Mouse (Mus musculus) MEL (cell line): Measurements from ENCODE around the gene Lnpk. TPM values are rescaled to one million over a fixed set of nuclear protein-coding genes. Genes with fewer than 3 reads are reported as not detected.
A peak's percentile ranks its signal among the peaks of the same experiment; 100 is the strongest.

Experiments used
- DNase-seq: peaks from one replicate; pipeline ENCODE4 v3.0.0; 2011; ENCODE audit warnings: low read depth, low spot score
- H3K27ac ChIP-seq: 2 replicates; pipeline ENCODE4 v1.5.1; 2012; ENCODE audit warnings: low read depth, mild to moderate bottlenecking, control low read depth, low read length, moderate library complexity; ENCODE audit not compliant: control insufficient read depth
- H3K27me3 ChIP-seq, 2 experiments: fragments of 150-350 bp in 1 of 2; sonication (generic) in 1 of 2; 2 replicates each; pipeline ENCODE4 v1.6.1; 2012; ENCODE audit warnings: low read length in 2 of 2, mild to moderate bottlenecking in 2 of 2, improper control_type of control experiment in 1 of 2, moderate library complexity in 1 of 2; ENCODE audit not compliant: insufficient read depth in 2 of 2, control insufficient read depth in 1 of 2
- H3K36me3 ChIP-seq, 2 experiments: 2 replicates each; pipeline ENCODE4 v1.6.1; 2012 to 2014; ENCODE audit warnings: low read length in 2 of 2, improper control_type of control experiment in 1 of 2, inconsistent platforms in 1 of 2, mild to moderate bottlenecking in 1 of 2; ENCODE audit not compliant: insufficient read depth in 2 of 2, control insufficient read depth in 1 of 2
- H3K4me1 ChIP-seq, 2 experiments: fragments of 150-350 bp in 1 of 2; sonication (generic) in 1 of 2; 2 replicates each; pipeline ENCODE4 v1.6.1; 2012; ENCODE audit warnings: low read length in 2 of 2, improper control_type of control experiment in 1 of 2, mild to moderate bottlenecking in 1 of 2; ENCODE audit not compliant: insufficient read depth in 2 of 2, control insufficient read depth in 1 of 2
- H3K4me3 ChIP-seq, 2 experiments: fragments of 150-350 bp in 1 of 2; sonication (generic) in 1 of 2; 2 replicates each; pipeline ENCODE4 v1.5.1; 2012; ENCODE audit warnings: low read depth in 2 of 2, low read length in 2 of 2, mild to moderate bottlenecking in 2 of 2, moderate library complexity in 2 of 2, control low read depth in 1 of 2, improper control_type of control experiment in 1 of 2; ENCODE audit not compliant: control insufficient read depth in 1 of 2, insufficient read depth in 1 of 2
- H3K79me2 ChIP-seq: 2 replicates; pipeline ENCODE4 v1.6.1; 2012; ENCODE audit warnings: mild to moderate bottlenecking, low read length, moderate library complexity; ENCODE audit not compliant: control insufficient read depth, poor library complexity, insufficient read depth
- H3K9ac ChIP-seq: 2 replicates; pipeline ENCODE4 v1.6.1; 2012; ENCODE audit warnings: low read depth, mild to moderate bottlenecking, control low read depth, low read length, moderate library complexity; ENCODE audit not compliant: control insufficient read depth, poor library complexity, severe bottlenecking
- H3K9me3 ChIP-seq: fragments of 150-350 bp; sonication (generic); replicated peaks from 2 replicates; pipeline ENCODE4 v1.6.1; 2012; ENCODE audit warnings: mild to moderate bottlenecking, low read length, improper control_type of control experiment, moderate library complexity; ENCODE audit not compliant: insufficient read depth
- BHLHE40 ChIP-seq: IDR thresholded peaks from 2 replicates; pipeline ENCODE4 v1.6.1; 2012; ENCODE audit warnings: low read depth, mild to moderate bottlenecking, inconsistent platforms, low read length, improper control_type of control experiment, borderline replicate concordance
- CHD1 ChIP-seq: IDR thresholded peaks from 2 replicates; pipeline ENCODE4 v1.6.1; 2012; ENCODE audit warnings: low read depth, mild to moderate bottlenecking, inconsistent platforms, low read length, improper control_type of control experiment
- CHD2 ChIP-seq: IDR thresholded peaks from 2 replicates; pipeline ENCODE4 v1.6.1; 2011; ENCODE audit warnings: low read length, improper control_type of control experiment
- CTCF ChIP-seq, 3 experiments: IDR thresholded peaks in 2 of 3; conservative IDR thresholded peaks in 1 of 3; 2 replicates each; pipeline ENCODE4 v1.5.1; 2011 to 2012; ENCODE audit warnings: low read length in 3 of 3, low read depth in 2 of 3, mild to moderate bottlenecking in 2 of 3, improper control_type of control experiment in 1 of 3, inconsistent platforms in 1 of 3, mixed read lengths in 1 of 3, moderate library complexity in 1 of 3; ENCODE audit not compliant: control insufficient read depth in 1 of 3, insufficient read depth in 1 of 3, poor library complexity in 1 of 3, severe bottlenecking in 1 of 3
- E2F4 ChIP-seq: IDR thresholded peaks from 2 replicates; pipeline ENCODE4 v1.6.1; 2011; ENCODE audit warnings: low read depth, low read length, improper control_type of control experiment, borderline replicate concordance
- ELF1 ChIP-seq: IDR thresholded peaks from 2 replicates; pipeline ENCODE4 v1.6.1; 2014; ENCODE audit warnings: low read depth, mild to moderate bottlenecking, inconsistent platforms, low read length, improper control_type of control experiment, moderate library complexity
- EP300 ChIP-seq, 2 experiments: IDR thresholded peaks; 2 replicates each; pipeline ENCODE4 v1.6.1; 2011; ENCODE audit warnings: improper control_type of control experiment in 2 of 2, low read length in 2 of 2, low read depth in 1 of 2, mild to moderate bottlenecking in 1 of 2
- ETS1 ChIP-seq: IDR thresholded peaks from 2 replicates; pipeline ENCODE4 v1.6.1; 2012; ENCODE audit warnings: low read depth, mild to moderate bottlenecking, inconsistent platforms, low read length, improper control_type of control experiment, moderate library complexity
- GABPA ChIP-seq: IDR thresholded peaks from 2 replicates; pipeline ENCODE4 v1.6.1; 2012; ENCODE audit warnings: low read depth, mild to moderate bottlenecking, inconsistent platforms, low read length, improper control_type of control experiment, moderate library complexity
- JUND ChIP-seq: IDR thresholded peaks from 2 replicates; pipeline ENCODE4 v1.6.1; 2011; ENCODE audit warnings: low read depth, mild to moderate bottlenecking, improper control_type of control experiment, low read length
- MAX ChIP-seq: IDR thresholded peaks from 2 replicates; pipeline ENCODE4 v1.6.1; 2011; ENCODE audit warnings: low read length, improper control_type of control experiment
- MXI1 ChIP-seq: IDR thresholded peaks from 2 replicates; pipeline ENCODE4 v1.6.1; 2011; ENCODE audit warnings: mild to moderate bottlenecking, low read depth, low read length, improper control_type of control experiment
- MYC ChIP-seq: IDR thresholded peaks from 2 replicates; pipeline ENCODE4 v1.6.1; 2011; ENCODE audit warnings: low read depth, mild to moderate bottlenecking, low read length, improper control_type of control experiment, moderate library complexity
- NRF1 ChIP-seq: IDR thresholded peaks from 2 replicates; pipeline ENCODE4 v1.6.1; 2014; ENCODE audit warnings: low read depth, mild to moderate bottlenecking, inconsistent platforms, low read length, improper control_type of control experiment, moderate library complexity; ENCODE audit not compliant: poor library complexity, insufficient read depth, severe bottlenecking
- POLR2A ChIP-seq, 2 experiments: IDR thresholded peaks; 2 replicates each; pipeline ENCODE4 v1.6.1; 2011 to 2012; ENCODE audit warnings: low read length in 2 of 2, mild to moderate bottlenecking in 2 of 2, control low read depth in 1 of 2, improper control_type of control experiment in 1 of 2, low read depth in 1 of 2, moderate library complexity in 1 of 2; ENCODE audit not compliant: control insufficient read depth in 1 of 2, insufficient read depth in 1 of 2, poor library complexity in 1 of 2
- POLR2AphosphoS2 ChIP-seq: IDR thresholded peaks from 2 replicates; pipeline ENCODE4 v1.6.1; 2011; ENCODE audit warnings: low read length, improper control_type of control experiment
- POLR2AphosphoS5 ChIP-seq: IDR thresholded peaks from 2 replicates; pipeline ENCODE4 v1.6.1; 2012; ENCODE audit warnings: low read depth, borderline replicate concordance, mild to moderate bottlenecking, inconsistent platforms, low read length, moderate library complexity, mixed read lengths
- RAD21 ChIP-seq: IDR thresholded peaks from 2 replicates; pipeline ENCODE4 v1.6.1; 2011; ENCODE audit warnings: mild to moderate bottlenecking, low read depth, low read length, improper control_type of control experiment
- RCOR1 ChIP-seq: IDR thresholded peaks from 2 replicates; pipeline ENCODE4 v1.6.1; 2012; ENCODE audit warnings: low read depth, mild to moderate bottlenecking, inconsistent platforms, low read length, improper control_type of control experiment
- SIN3A ChIP-seq: IDR thresholded peaks from 2 replicates; pipeline ENCODE4 v1.6.1; 2012; ENCODE audit warnings: low read length, improper control_type of control experiment, inconsistent platforms
- SMC3 ChIP-seq: IDR thresholded peaks from 2 replicates; pipeline ENCODE4 v1.6.1; 2011; ENCODE audit warnings: low read depth, low read length, improper control_type of control experiment
- TAL1 ChIP-seq: IDR thresholded peaks from 2 replicates; pipeline ENCODE4 v1.6.1; 2012; ENCODE audit warnings: mild to moderate bottlenecking, inconsistent platforms, low read length, moderate library complexity, mixed read lengths
- TBP ChIP-seq: IDR thresholded peaks from 2 replicates; pipeline ENCODE4 v1.8.0; 2011; ENCODE audit warnings: low read depth, low read length, improper control_type of control experiment
- UBTF ChIP-seq: IDR thresholded peaks from 2 replicates; pipeline ENCODE4 v1.6.1; 2012; ENCODE audit warnings: low read depth, mild to moderate bottlenecking, inconsistent platforms, low read length, improper control_type of control experiment, moderate library complexity, borderline replicate concordance; ENCODE audit not compliant: insufficient read depth
- USF1 ChIP-seq: IDR thresholded peaks from 2 replicates; pipeline ENCODE4 v1.6.1; 2014; ENCODE audit warnings: low read depth, mild to moderate bottlenecking, inconsistent platforms, low read length, improper control_type of control experiment, moderate library complexity
- USF2 ChIP-seq, 2 experiments: IDR thresholded peaks; 2 replicates each; pipeline ENCODE4 v1.6.1; 2011 to 2012; ENCODE audit warnings: improper control_type of control experiment in 2 of 2, low read length in 2 of 2, borderline replicate concordance in 1 of 2, inconsistent platforms in 1 of 2, low read depth in 1 of 2, mild to moderate bottlenecking in 1 of 2; ENCODE audit not compliant: insufficient read depth in 1 of 2
- ZC3H11A ChIP-seq: IDR thresholded peaks from 2 replicates; pipeline ENCODE4 v1.6.1; 2012; ENCODE audit warnings: low read depth, mild to moderate bottlenecking, inconsistent platforms, low read length, improper control_type of control experiment
- ZKSCAN1 ChIP-seq: IDR thresholded peaks from 2 replicates; pipeline ENCODE4 v1.6.1; 2012; ENCODE audit warnings: low read depth, mild to moderate bottlenecking, inconsistent platforms, low read length, improper control_type of control experiment, moderate library complexity
- ZMIZ1 ChIP-seq: IDR thresholded peaks from 2 replicates; pipeline ENCODE4 v1.6.1; 2012; ENCODE audit warnings: low read depth, mild to moderate bottlenecking, inconsistent platforms, low read length, improper control_type of control experiment, moderate library complexity
- polyA plus RNA-seq, 2 experiments: library from polyadenylated mRNA; stranded (reverse) in 1 of 2; unstranded in 1 of 2; fragments of >175 nt in 1 of 2; fragments of >200 nt in 1 of 2; gene quantifications; 2 replicates each; pipeline versions ENCODE4 v1.2.1 to v1.2.4; 2012; ENCODE audit warnings: low replicate concordance in 2 of 2, low read depth in 1 of 2; ENCODE audit not compliant: insufficient read length in 2 of 2, insufficient read depth in 1 of 2, missing spikeins in 1 of 2
- total RNA-seq: library from RNA; depleted of rRNA; stranded (reverse); fragments of 300-350 nt; gene quantifications from 2 replicates; pipeline ENCODE4 v1.2.3, GENCODE M21; 2012

Lnpk gene
- total and polyA plus RNA-seq, 3 experiments, result 35.5 to 36.1 TPM; not detected in 1

DNA sequence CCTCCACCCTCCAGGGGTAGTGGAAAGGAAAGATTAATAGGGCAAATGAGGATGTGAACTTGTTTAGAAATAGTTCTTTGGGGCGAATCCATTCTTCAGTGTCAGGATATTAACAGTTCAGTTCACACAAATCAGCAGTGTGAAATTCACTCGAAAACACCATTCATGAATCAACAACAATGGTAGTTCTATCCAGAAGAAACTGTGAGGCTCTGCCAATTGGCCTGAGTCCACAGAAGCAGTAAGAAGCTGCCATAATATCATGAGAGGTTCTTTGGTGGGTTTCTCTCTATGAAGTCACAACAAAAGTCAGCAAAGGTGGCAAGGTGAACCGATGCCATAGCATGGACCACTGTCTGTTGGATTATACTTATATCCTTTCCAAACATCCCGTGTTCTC, 32.2 kb upstream of the Lnpk start:
- Histone ChIP-seq H3K4me1 (peaks cover 10% of the 10 kb centered on the region in 2 experiments), H3K36me3 (peaks cover 0 to 14% of the 10 kb centered on the region in 2 experiments; a peak in 2 of 4 replicates), H3K9ac (no peak overlapping the region), H3K79me2 (no peaks in the 10 kb centered on the region), H3K4me3 (no peak overlapping the region), H3K27me3 (no peaks in the 10 kb centered on the region), H3K9me3 (no peaks in the 10 kb centered on the region), H3K27ac (no peak overlapping the region)
- no peak for DNase-seq
- TF ChIP-seq MAX (no peak), E2F4 (no peak), UBTF (no peak), GABPA (no peak), CTCF (IDR thresholded peaks at IDR 0.05 in 2 of 3, conservative IDR thresholded peaks at IDR 0.05 in 1 of 3; ENCODE audit: control insufficient read depth in 1 of 3, insufficient read depth in 1 of 3, low read depth in 2 of 3, low read length in 3 of 3, poor library complexity in 1 of 3, severe bottlenecking in 1 of 3) (no peak), MYC (no peak), POLR2A (IDR thresholded peaks at IDR 0.05; ENCODE audit: control insufficient read depth in 1 of 2, insufficient read depth in 1 of 2, low read depth in 1 of 2, low read length in 2 of 2, poor library complexity in 1 of 2) (no peak), CHD1 (no peak), JUND (no peak), NRF1 (no peak), ZC3H11A (no peak), TBP (no peak), MXI1 (no peak), TAL1 (no peak), USF2 (IDR thresholded peaks at IDR 0.05; ENCODE audit: borderline replicate concordance in 1 of 2, insufficient read depth in 1 of 2, low read depth in 1 of 2, low read length in 2 of 2) (no peak), ZKSCAN1 (no peak), ETS1 (no peak), USF1 (no peak)

DNA sequence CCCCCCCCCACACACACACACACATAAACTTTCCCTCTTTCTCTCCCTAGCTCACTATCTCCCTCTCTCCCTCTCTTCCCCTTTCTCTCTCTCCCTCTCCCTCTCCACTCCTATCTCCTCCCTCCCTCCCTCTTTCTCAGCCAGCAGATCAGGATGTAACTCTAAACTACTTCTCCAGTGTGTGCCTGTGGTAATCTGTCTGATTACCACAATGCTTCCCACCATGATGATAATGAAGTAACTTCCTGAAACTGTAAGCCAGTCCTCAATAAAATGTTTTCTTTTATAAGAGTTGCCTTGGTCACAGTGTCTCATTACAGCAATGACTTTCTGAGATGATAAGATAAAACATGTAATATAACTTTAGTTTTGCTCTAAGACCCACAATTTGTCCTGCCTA, 30.1 kb upstream of the Lnpk start:
- H3K4me3 ChIP-seq, result no peak overlapping the region
- H3K36me3 ChIP-seq, result peaks cover 0 to 19% of the 10 kb centered on the region in 2 experiments; a peak in 2 of 4 replicates
- peak; percentile 95 for DNase-seq
- H3K9me3 ChIP-seq, result no peaks in the 10 kb centered on the region
- peaks cover 14% of the 10 kb centered on the region in 2 experiments for H3K4me1 ChIP-seq
- peak overlapping the region; percentile 100 for H3K27ac ChIP-seq
- no peaks in the 10 kb centered on the region for H3K79me2 ChIP-seq
- no peaks in the 10 kb centered on the region for H3K27me3 ChIP-seq
- no peak overlapping the region for H3K9ac ChIP-seq
- no peak for TF ChIP-seq MAX
- no peak for TF ChIP-seq UBTF
- TF ChIP-seq E2F4, result no peak
- TF ChIP-seq EP300 (IDR thresholded peaks at IDR 0.05; ENCODE audit: low read depth in 1 of 2, low read length in 2 of 2), result peak; percentile 95 to 97
- no peak for TF ChIP-seq USF2 (IDR thresholded peaks at IDR 0.05; ENCODE audit: borderline replicate concordance in 1 of 2, insufficient read depth in 1 of 2, low read depth in 1 of 2, low read length in 2 of 2)
- peak; percentile 77; the same call in 1 of the 2 replicates for TF ChIP-seq BHLHE40
- TF ChIP-seq POLR2AphosphoS2, result no peak
- no peak for TF ChIP-seq RAD21
- no peak for TF ChIP-seq CHD1
- TF ChIP-seq POLR2A (IDR thresholded peaks at IDR 0.05; ENCODE audit: control insufficient read depth in 1 of 2, insufficient read depth in 1 of 2, low read depth in 1 of 2, low read length in 2 of 2, poor library complexity in 1 of 2), result no peak
- TF ChIP-seq ZMIZ1, result no peak
- no peak for TF ChIP-seq USF1
- TF ChIP-seq TBP, result no peak
- no peak; the same call in 1 of the 2 replicates for TF ChIP-seq MXI1
- TF ChIP-seq GABPA, result no peak
- TF ChIP-seq POLR2AphosphoS5, result no peak
- TF ChIP-seq MYC, result no peak; the same call in 1 of the 2 replicates
- TF ChIP-seq SIN3A, result peak; percentile 83; the same call in 1 of the 2 replicates
- peak; percentile 95 for TF ChIP-seq ETS1
- no peak for TF ChIP-seq CHD2
- TF ChIP-seq SMC3, result no peak
- TF ChIP-seq ELF1, result 0 out of 2 replicates have a peak, but pooled peaks have one; percentile 32
- TF ChIP-seq RCOR1, result peak; percentile 90
- TF ChIP-seq NRF1, result no peak
